Mouse (Mus musculus) embryonic facial prominence, embryonic 12.5 days (tissue): ENCODE data around the gene Bcl2l15. TPM values are rescaled to one million over a fixed set of nuclear protein-coding genes. Genes with fewer than 3 reads are reported as not detected.
"Not testable (repeated sequence)": the region's sequence is repeated elsewhere in the genome, so short reads cannot be mapped to it uniquely, and the experiment has no call there.

Experiments used
- ATAC-seq: fragments of 200-750 bp; cut with Nextera tagmentation; 2 replicates; pipeline ENCODE4 v1.8.0; 2017; ENCODE audit not compliant: insufficient number of reproducible peaks, insufficient read depth, low FRiP score, low TSS enrichment
- H3K27ac ChIP-seq: fragments of 300-500 bp; sonication (generic); 2 replicates; pipeline ENCODE4 v1.5.1; 2016; ENCODE audit warnings: mild to moderate bottlenecking
- H3K27me3 ChIP-seq: fragments of 300-500 bp; sonication (generic); 2 replicates; pipeline ENCODE4 v1.6.1; 2016; ENCODE audit warnings: mild to moderate bottlenecking, moderate library complexity
- H3K36me3 ChIP-seq: fragments of 300-500 bp; sonication (generic); 2 replicates; pipeline ENCODE4 v1.6.1; 2016; ENCODE audit warnings: mild to moderate bottlenecking
- H3K4me1 ChIP-seq: fragments of 300-500 bp; sonication (generic); 2 replicates; pipeline ENCODE4 v1.6.1; 2016
- H3K4me2 ChIP-seq: fragments of 300-500 bp; sonication (generic); replicated peaks from 2 replicates; pipeline ENCODE4 v1.6.1; 2016; ENCODE audit warnings: mild to moderate bottlenecking, moderate library complexity
- H3K4me3 ChIP-seq: fragments of 300-500 bp; sonication (generic); 2 replicates; pipeline ENCODE4 v1.5.1; 2016; ENCODE audit warnings: mild to moderate bottlenecking
- H3K9ac ChIP-seq: fragments of 300-500 bp; sonication (generic); 2 replicates; pipeline ENCODE4 v1.6.1; 2016; ENCODE audit warnings: mild to moderate bottlenecking, moderate library complexity
- H3K9me3 ChIP-seq: fragments of 300-500 bp; sonication (generic); 2 replicates; pipeline ENCODE4 v1.6.1; 2016; ENCODE audit warnings: mild to moderate bottlenecking, moderate library complexity
- WGBS: fragments of 180-500 bp; shearing (Covaris S2); methylation state at CpG from one replicate; pipeline ENCODE4 v1.1.7; 2016; 5-methylcytosine and 5-hydroxymethylcytosine counted together
- polyA plus RNA-seq: library from polyadenylated mRNA; unstranded; fragments of >200 nt; fragmentation: Nextera tagmentation; extraction: Ambion mirVana; gene quantifications from 2 replicates; pipeline ENCODE4 v1.2.1, GENCODE M21; 2016

Bcl2l15 gene
- polyA plus RNA-seq, 1 experiment from 2014 or later = not detected

GRCm38 (mm10) chr3:103835272-103835950 lies 3.0 kb downstream of the Bcl2l15 start:
- no peak for ATAC-seq
- no peak overlapping the region for H3K9ac ChIP-seq
- H3K36me3 ChIP-seq = no peaks in the 10 kb centered on the region
- no peak overlapping the region for H3K4me2 ChIP-seq
- no peaks in the 10 kb centered on the region for H3K4me1 ChIP-seq
- no peaks in the 10 kb centered on the region for H3K9me3 ChIP-seq
- H3K27ac ChIP-seq = no peak overlapping the region
- no peak overlapping the region for H3K4me3 ChIP-seq
- WGBS = 64% methylated on average over 6 of the region's 6 CpGs
- H3K27me3 ChIP-seq = no peaks in the 10 kb centered on the region

- Histone ChIP-seq H3K9me3 (no peaks in the 10 kb centered on the region), H3K36me3 (no peaks in the 10 kb centered on the region), H3K4me3 (no peak overlapping the region), H3K4me1 (no peaks in the 10 kb centered on the region), H3K4me2 (no peak overlapping the region), H3K9ac (no peak overlapping the region), H3K27ac (no peak overlapping the region), H3K27me3 (no peaks in the 10 kb centered on the region)
- no peak for ATAC-seq
- WGBS = 79% methylated on average over 10 of the region's 10 CpGs
These were observed 3.5 kb downstream of the Bcl2l15 start for GRCm38 (mm10) chr3:103835951-103836310.

- no peaks in the 10 kb centered on the region for H3K4me1 ChIP-seq
- ATAC-seq = no peak
- H3K27ac ChIP-seq = no peak overlapping the region
- no peak overlapping the region for H3K4me2 ChIP-seq
- H3K9ac ChIP-seq = no peak overlapping the region
- H3K36me3 ChIP-seq = no peaks in the 10 kb centered on the region
- 93% methylated on average over 5 of the region's 5 CpGs for WGBS
- H3K4me3 ChIP-seq = no peak overlapping the region
- H3K27me3 ChIP-seq = no peaks in the 10 kb centered on the region
- H3K9me3 ChIP-seq = no peaks in the 10 kb centered on the region
These were observed 4.1 kb downstream of the Bcl2l15 start for GRCm38 (mm10) chr3:103836453-103836852.

GRCm38 (mm10) chr3:103839711-103840110 lies 7.3 kb downstream of the Bcl2l15 start:
- WGBS = 87% methylated on average over 6 of the region's 6 CpGs
- H3K4me2 ChIP-seq = no peak overlapping the region
- ATAC-seq = no peak
- no peaks in the 10 kb centered on the region for H3K9me3 ChIP-seq
- no peak overlapping the region for H3K4me3 ChIP-seq
- no peak overlapping the region for H3K9ac ChIP-seq
- H3K27me3 ChIP-seq = no peaks in the 10 kb centered on the region
- no peaks in the 10 kb centered on the region for H3K4me1 ChIP-seq
- H3K27ac ChIP-seq = no peak overlapping the region
- no peaks in the 10 kb centered on the region for H3K36me3 ChIP-seq

GRCm38 (mm10) chr3:103840195-103840594 lies 7.8 kb downstream of the Bcl2l15 start:
- not testable (repeated sequence) for ATAC-seq, H3K9me3 ChIP-seq

GRCm38 (mm10) chr3:103840946-103841345 lies 8.5 kb downstream of the Bcl2l15 start:
- WGBS = 92% methylated on average over 7 of the region's 7 CpGs
- H3K36me3 ChIP-seq, H3K9me3 ChIP-seq: not testable (repeated sequence)

More at GRCm38 (mm10) chr3:103840195-103840594, 7.8 kb downstream of the Bcl2l15 start:
- WGBS = 83% methylated on average over 3 of the region's 3 CpGs
- not testable (repeated sequence) for H3K4me1 ChIP-seq, H3K4me3 ChIP-seq, H3K27ac ChIP-seq, H3K27me3 ChIP-seq, H3K36me3 ChIP-seq, H3K9ac ChIP-seq, H3K4me2 ChIP-seq

GRCm38 (mm10) chr3:103850644-103851363 lies 18.4 kb downstream of the Bcl2l15 start:
- Histone ChIP-seq H3K27me3 (no peaks in the 10 kb centered on the region), H3K4me3 (no peak overlapping the region), H3K9ac (no peak overlapping the region), H3K4me1 (no peaks in the 10 kb centered on the region), H3K27ac (no peak overlapping the region), H3K36me3 (no peaks in the 10 kb centered on the region), H3K4me2 (no peak overlapping the region), H3K9me3 (no peaks in the 10 kb centered on the region)
- WGBS = 81% methylated on average over 9 of the region's 9 CpGs
- no peak for ATAC-seq

More at GRCm38 (mm10) chr3:103840946-103841345, 8.5 kb downstream of the Bcl2l15 start:
- H3K9ac ChIP-seq, H3K4me2 ChIP-seq, ATAC-seq, H3K4me1 ChIP-seq, H3K4me3 ChIP-seq, H3K27me3 ChIP-seq, H3K27ac ChIP-seq: not testable (repeated sequence)

GRCm38 (mm10) chr3:103851481-103851880 lies 19.1 kb downstream of the Bcl2l15 start:
- no peaks in the 10 kb centered on the region for H3K4me1 ChIP-seq
- H3K27me3 ChIP-seq = no peaks in the 10 kb centered on the region
- H3K36me3 ChIP-seq = no peaks in the 10 kb centered on the region
- H3K4me2 ChIP-seq = no peak overlapping the region
- H3K27ac ChIP-seq = no peak overlapping the region
- H3K9me3 ChIP-seq = no peaks in the 10 kb centered on the region
- H3K9ac ChIP-seq = no peak overlapping the region
- no peak for ATAC-seq
- no peak overlapping the region for H3K4me3 ChIP-seq
- 85% methylated on average over 6 of the region's 6 CpGs for WGBS

- ATAC-seq = no peak
- Histone ChIP-seq H3K4me3 (no peak overlapping the region), H3K4me1 (no peaks in the 10 kb centered on the region), H3K36me3 (no peaks in the 10 kb centered on the region), H3K9ac (no peak overlapping the region), H3K27ac (no peak overlapping the region), H3K4me2 (no peak overlapping the region), H3K27me3 (no peaks in the 10 kb centered on the region), H3K9me3 (no peaks in the 10 kb centered on the region)
- 87% methylated on average over 8 of the region's 8 CpGs for WGBS
These were observed 19.5 kb downstream of the Bcl2l15 start for GRCm38 (mm10) chr3:103851882-103852281.

GRCm38 (mm10) chr3:103852565-103853299 lies 20.3 kb downstream of the Bcl2l15 start:
- Histone ChIP-seq H3K4me3 (no peak overlapping the region), H3K36me3 (no peaks in the 10 kb centered on the region), H3K27me3 (no peaks in the 10 kb centered on the region), H3K4me1 (no peaks in the 10 kb centered on the region), H3K4me2 (no peak overlapping the region), H3K27ac (no peak overlapping the region), H3K9ac (no peak overlapping the region), H3K9me3 (no peaks in the 10 kb centered on the region)
- 68% methylated on average over 3 of the region's 3 CpGs for WGBS
- no peak for ATAC-seq

- H3K36me3 ChIP-seq = no peaks in the 10 kb centered on the region
- no peaks in the 10 kb centered on the region for H3K4me1 ChIP-seq
- H3K27me3 ChIP-seq = no peaks in the 10 kb centered on the region
- H3K27ac ChIP-seq = no peak overlapping the region
- ATAC-seq = no peak
- no peak overlapping the region for H3K4me3 ChIP-seq
- no peak overlapping the region for H3K4me2 ChIP-seq
- WGBS = 56% methylated on average over 8 of the region's 8 CpGs
- H3K9me3 ChIP-seq = no peaks in the 10 kb centered on the region
- no peak overlapping the region for H3K9ac ChIP-seq
These were observed 21.4 kb downstream of the Bcl2l15 start for GRCm38 (mm10) chr3:103853804-103854203.
